Mouse (Mus musculus): ENCODE measurements around the gene Fam160a1. TPM values are rescaled to one million over a fixed set of nuclear protein-coding genes. Genes with fewer than 3 reads are reported as not detected.

The Fam160a1 gene
- polyA plus RNA-seq, 1 experiment from 2014 or later: 6.5 TPM

- 71% methylated on average over 3 of the region's 3 CpGs for WGBS
- Histone ChIP-seq H3K36me3 (ENCODE audit: control insufficient read depth, insufficient read depth, low read length) (no peaks in the 10 kb centered on the region), H3K9me3 (ENCODE audit: control insufficient read depth, low read length) (no peaks in the 10 kb centered on the region), H3K9ac (ENCODE audit: low read depth, low read length) (no peak overlapping the region), H3K4me2 (ENCODE audit: low read depth, low read length) (no peak overlapping the region), H3K4me1 (ENCODE audit: control insufficient read depth, insufficient read depth, low read length) (no peaks in the 10 kb centered on the region), H3K27me3 (replicated peaks; ENCODE audit: control insufficient read depth, insufficient read depth, low read length) (no peaks in the 10 kb centered on the region), H3K27ac (replicated peaks; ENCODE audit: low read depth, low read length) (no peak overlapping the region), H3K4me3 (ENCODE audit: low read depth, low read length) (no peak overlapping the region)
- DNase-seq (ENCODE audit: low spot score) (no peak), ATAC-seq (ENCODE audit: low read depth) (no peak)
Measured at GRCm38 (mm10) chr3:85695056-85695455, 122.0 kb downstream of the Fam160a1 start.

- no peaks in the 10 kb centered on the region for H3K9me3 ChIP-seq (ENCODE audit: control insufficient read depth, low read length)
- no peak overlapping the region for H3K4me3 ChIP-seq (ENCODE audit: low read depth, low read length)
- H3K27ac ChIP-seq (replicated peaks; ENCODE audit: low read depth, low read length): no peak overlapping the region
- no peaks in the 10 kb centered on the region for H3K4me1 ChIP-seq (ENCODE audit: control insufficient read depth, insufficient read depth, low read length)
- DNase-seq (ENCODE audit: low spot score) (peak; percentile 10), ATAC-seq (ENCODE audit: low read depth) (no peak; the same call in 1 of the 2 replicates)
- no peak overlapping the region for H3K4me2 ChIP-seq (ENCODE audit: low read depth, low read length)
- 31% methylated on average over 3 of the region's 3 CpGs for WGBS
- no peaks in the 10 kb centered on the region for H3K36me3 ChIP-seq (ENCODE audit: control insufficient read depth, insufficient read depth, low read length)
- H3K9ac ChIP-seq (ENCODE audit: low read depth, low read length): no peak overlapping the region
- H3K27me3 ChIP-seq (replicated peaks; ENCODE audit: control insufficient read depth, insufficient read depth, low read length): no peaks in the 10 kb centered on the region
Measured at GRCm38 (mm10) chr3:85693013-85693412, 124.1 kb downstream of the Fam160a1 start.

GRCm38 (mm10) chr3:85691134-85691533, 126.0 kb downstream of the Fam160a1 start:
- DNase-seq (ENCODE audit: low spot score): no peak
- Histone ChIP-seq H3K27me3 (replicated peaks; ENCODE audit: control insufficient read depth, insufficient read depth, low read length) (no peaks in the 10 kb centered on the region), H3K36me3 (ENCODE audit: control insufficient read depth, insufficient read depth, low read length) (no peaks in the 10 kb centered on the region), H3K9me3 (ENCODE audit: control insufficient read depth, low read length) (no peaks in the 10 kb centered on the region), H3K4me2 (ENCODE audit: low read depth, low read length) (no peak overlapping the region), H3K9ac (ENCODE audit: low read depth, low read length) (no peak overlapping the region), H3K27ac (replicated peaks; ENCODE audit: low read depth, low read length) (no peak overlapping the region), H3K4me3 (ENCODE audit: low read depth, low read length) (no peak overlapping the region), H3K4me1 (ENCODE audit: control insufficient read depth, insufficient read depth, low read length) (no peaks in the 10 kb centered on the region)
- WGBS: 72% methylated on average over 4 of the region's 4 CpGs
- ATAC-seq (ENCODE audit: low read depth): no peak

- DNase-seq (ENCODE audit: low spot score) (no peak), ATAC-seq (ENCODE audit: low read depth) (no peak)
- H3K4me1 ChIP-seq (ENCODE audit: control insufficient read depth, insufficient read depth, low read length): no peaks in the 10 kb centered on the region
- no peak overlapping the region for H3K27ac ChIP-seq (replicated peaks; ENCODE audit: low read depth, low read length)
- H3K4me3 ChIP-seq (ENCODE audit: low read depth, low read length): no peak overlapping the region
- 91% methylated on average over 14 of the region's 14 CpGs for WGBS
- no peak overlapping the region for H3K4me2 ChIP-seq (ENCODE audit: low read depth, low read length)
- H3K9me3 ChIP-seq (ENCODE audit: control insufficient read depth, low read length): no peaks in the 10 kb centered on the region
- no peaks in the 10 kb centered on the region for H3K36me3 ChIP-seq (ENCODE audit: control insufficient read depth, insufficient read depth, low read length)
- no peak overlapping the region for H3K9ac ChIP-seq (ENCODE audit: low read depth, low read length)
- no peaks in the 10 kb centered on the region for H3K27me3 ChIP-seq (replicated peaks; ENCODE audit: control insufficient read depth, insufficient read depth, low read length)
Measured at GRCm38 (mm10) chr3:85688341-85688740, 128.8 kb downstream of the Fam160a1 start.

- no peak overlapping the region for H3K9ac ChIP-seq (ENCODE audit: low read depth, low read length)
- H3K9me3 ChIP-seq (ENCODE audit: control insufficient read depth, low read length): no peaks in the 10 kb centered on the region
- H3K4me3 ChIP-seq (ENCODE audit: low read depth, low read length): no peak overlapping the region
- H3K27me3 ChIP-seq (replicated peaks; ENCODE audit: control insufficient read depth, insufficient read depth, low read length): no peaks in the 10 kb centered on the region
- WGBS: 82% methylated on average over 8 of the region's 8 CpGs
- DNase-seq (ENCODE audit: low spot score): no peak
- H3K4me2 ChIP-seq (ENCODE audit: low read depth, low read length): no peak overlapping the region
- H3K4me1 ChIP-seq (ENCODE audit: control insufficient read depth, insufficient read depth, low read length): no peaks in the 10 kb centered on the region
- no peak for ATAC-seq (ENCODE audit: low read depth)
- no peak overlapping the region for H3K27ac ChIP-seq (replicated peaks; ENCODE audit: low read depth, low read length)
- H3K36me3 ChIP-seq (ENCODE audit: control insufficient read depth, insufficient read depth, low read length): no peaks in the 10 kb centered on the region
Measured at GRCm38 (mm10) chr3:85685271-85685670, 131.8 kb downstream of the Fam160a1 start.

GRCm38 (mm10) chr3:85683618-85684017, 133.5 kb downstream of the Fam160a1 start:
- no peak for DNase-seq (ENCODE audit: low spot score)
- Histone ChIP-seq H3K9me3 (ENCODE audit: control insufficient read depth, low read length) (no peaks in the 10 kb centered on the region), H3K27me3 (replicated peaks; ENCODE audit: control insufficient read depth, insufficient read depth, low read length) (no peaks in the 10 kb centered on the region), H3K9ac (ENCODE audit: low read depth, low read length) (no peak overlapping the region), H3K36me3 (ENCODE audit: control insufficient read depth, insufficient read depth, low read length) (no peaks in the 10 kb centered on the region), H3K4me2 (ENCODE audit: low read depth, low read length) (no peak overlapping the region), H3K27ac (replicated peaks; ENCODE audit: low read depth, low read length) (no peak overlapping the region), H3K4me3 (ENCODE audit: low read depth, low read length) (no peak overlapping the region), H3K4me1 (ENCODE audit: control insufficient read depth, insufficient read depth, low read length) (no peaks in the 10 kb centered on the region)
- 81% methylated on average over 5 of the region's 5 CpGs for WGBS
- ATAC-seq (ENCODE audit: low read depth): no peak

- Histone ChIP-seq H3K9me3 (ENCODE audit: control insufficient read depth, low read length) (no peaks in the 10 kb centered on the region), H3K27ac (replicated peaks; ENCODE audit: low read depth, low read length) (no peak overlapping the region), H3K36me3 (ENCODE audit: control insufficient read depth, insufficient read depth, low read length) (no peaks in the 10 kb centered on the region), H3K4me2 (ENCODE audit: low read depth, low read length) (no peak overlapping the region), H3K4me3 (ENCODE audit: low read depth, low read length) (no peak overlapping the region), H3K27me3 (replicated peaks; ENCODE audit: control insufficient read depth, insufficient read depth, low read length) (no peaks in the 10 kb centered on the region), H3K4me1 (ENCODE audit: control insufficient read depth, insufficient read depth, low read length) (no peaks in the 10 kb centered on the region), H3K9ac (ENCODE audit: low read depth, low read length) (no peak overlapping the region)
- ATAC-seq (ENCODE audit: low read depth) (no peak), DNase-seq (ENCODE audit: low spot score) (no peak)
- 73% methylated on average over 7 of the region's 7 CpGs for WGBS
Measured at GRCm38 (mm10) chr3:85681136-85681535, 136.0 kb downstream of the Fam160a1 start.

- H3K9me3 ChIP-seq (ENCODE audit: control insufficient read depth, low read length): no peaks in the 10 kb centered on the region
- WGBS: 89% methylated on average over 5 of the region's 5 CpGs
- no peak overlapping the region for H3K9ac ChIP-seq (ENCODE audit: low read depth, low read length)
- H3K36me3 ChIP-seq (ENCODE audit: control insufficient read depth, insufficient read depth, low read length): no peaks in the 10 kb centered on the region
- ATAC-seq (ENCODE audit: low read depth): no peak
- H3K4me3 ChIP-seq (ENCODE audit: low read depth, low read length): no peak overlapping the region
- DNase-seq (ENCODE audit: low spot score): no peak
- H3K27ac ChIP-seq (replicated peaks; ENCODE audit: low read depth, low read length): no peak overlapping the region
- H3K4me2 ChIP-seq (ENCODE audit: low read depth, low read length): no peak overlapping the region
- H3K4me1 ChIP-seq (ENCODE audit: control insufficient read depth, insufficient read depth, low read length): no peaks in the 10 kb centered on the region
- no peaks in the 10 kb centered on the region for H3K27me3 ChIP-seq (replicated peaks; ENCODE audit: control insufficient read depth, insufficient read depth, low read length)
Measured at GRCm38 (mm10) chr3:85679960-85680359, 137.1 kb downstream of the Fam160a1 start.

- Histone ChIP-seq H3K4me3 (ENCODE audit: low read depth, low read length) (no peak overlapping the region), H3K27ac (replicated peaks; ENCODE audit: low read depth, low read length) (no peak overlapping the region), H3K36me3 (ENCODE audit: control insufficient read depth, insufficient read depth, low read length) (no peaks in the 10 kb centered on the region), H3K4me2 (ENCODE audit: low read depth, low read length) (no peak overlapping the region), H3K9me3 (ENCODE audit: control insufficient read depth, low read length) (no peaks in the 10 kb centered on the region), H3K9ac (ENCODE audit: low read depth, low read length) (no peak overlapping the region), H3K4me1 (ENCODE audit: control insufficient read depth, insufficient read depth, low read length) (no peaks in the 10 kb centered on the region), H3K27me3 (replicated peaks; ENCODE audit: control insufficient read depth, insufficient read depth, low read length) (no peaks in the 10 kb centered on the region)
- no peak for DNase-seq (ENCODE audit: low spot score)
- ATAC-seq (ENCODE audit: low read depth): no peak
- WGBS: 85% methylated on average over 8 of the region's 8 CpGs
Measured at GRCm38 (mm10) chr3:85679312-85679933, 137.7 kb downstream of the Fam160a1 start.
